In genomic region chr6:8950611-8951325, GRCm38 (mm10) we compare ENCODE assay signal across 9 mouse cellular contexts. TPM values are rescaled to one million over a fixed set of nuclear protein-coding genes. Genes with fewer than 3 reads are reported as not detected.
A peak's percentile ranks its signal among the peaks of the same experiment; 100 is the strongest.
DNase-seq lines count a peak whose midpoint lies in the region; ATAC-seq and TF ChIP-seq lines count a peak whose summit lies in the region.
"Had no signal": no experiment of that assay in that cellular context is flagged by ENCODE, and none has a peak within 500 bp of the region (broad histone marks: within the 10 kb centered on the region; RNA-seq: fewer than 3 reads in every experiment).

No protein-coding gene starts in this region.

- no peak for TF ChIP-seq POLR2A in kidney, adult 2 months (IDR thresholded peaks at IDR 0.05; ENCODE audit: low read depth, low read length)

- no peak overlapping the region for H3K9ac ChIP-seq in embryonic facial prominence, embryonic 11.5 days (replicated peaks; ENCODE audit: low read length)
- peak overlapping the region; percentile 68 for H3K9ac ChIP-seq in hindbrain, postnatal 0 days (replicated peaks; ENCODE audit: low read length)
- 0 out of 2 replicates have a peak overlapping the region, but pooled peaks have one; percentile 43 for H3K9ac ChIP-seq in neural tube, embryonic 11.5 days (ENCODE audit: low read length)

- TF ChIP-seq CTCF in kidney, adult 2 months (conservative IDR thresholded peaks at IDR 0.05; ENCODE audit: insufficient read depth, insufficient read length, low read depth, low read length), result no peak
- TF ChIP-seq CTCF in hindbrain, postnatal 0 days (IDR thresholded peaks at IDR 0.05; ENCODE audit: low read depth), result no peak

- peaks cover 4% of the 10 kb centered on the region; the same call in 1 of the 2 replicates for H3K4me1 ChIP-seq in kidney, adult 2 months (ENCODE audit: control insufficient read depth, insufficient read depth, low read length)
- peaks cover 4% of the 10 kb centered on the region; the same call in 1 of the 2 replicates for H3K4me1 ChIP-seq in embryonic facial prominence, embryonic 11.5 days (ENCODE audit: control insufficient read depth, insufficient read depth, low read length)
- peaks cover 3% of the 10 kb centered on the region; the same call in 1 of the 2 replicates for H3K4me1 ChIP-seq in hindbrain, postnatal 0 days (ENCODE audit: insufficient read depth, low read length)
- peaks cover 2% of the 10 kb centered on the region for H3K4me1 ChIP-seq in neural tube, embryonic 11.5 days (ENCODE audit: control insufficient read depth, insufficient read depth, low read length)

- no peaks in the 10 kb centered on the region for H3K9me3 ChIP-seq in embryonic facial prominence, embryonic 11.5 days (replicated peaks; ENCODE audit: control insufficient read depth, low read length)
- no peaks in the 10 kb centered on the region for H3K9me3 ChIP-seq in hindbrain, postnatal 0 days (ENCODE audit: low read length)
- no peaks in the 10 kb centered on the region for H3K9me3 ChIP-seq in neural tube, embryonic 11.5 days (ENCODE audit: control insufficient read depth, low read length)

- DNase-seq in kidney, adult 2 months, result no peak
- no peak for DNase-seq in kidney, postnatal 10 days
- DNase-seq in embryonic facial prominence, embryonic 11.5 days (ENCODE audit: low spot score), result no peak
- DNase-seq in hindbrain, postnatal 0 days (ENCODE audit: low spot score), result peak; percentile 9
- no peak for DNase-seq in neural tube, embryonic 11.5 days (ENCODE audit: low spot score)
- DNase-seq in thymus, adult 18-20 months, result no peak
- no peak for DNase-seq in urinary bladder, postnatal 36 days (ENCODE audit: low spot score in 2 of 2)
- no peak for DNase-seq in left cerebral cortex, postnatal 10 days (ENCODE audit: extremely low spot score in 1 of 2, low spot score in 2 of 2)

- intact Hi-C loops in left cerebral cortex, postnatal 10 days (cut with DNase I), result loop anchor here (10.0 kb wide), 1 partner anchor 284 kb away; no protein-coding TSS in a partner anchor

- H3K36me3 ChIP-seq in kidney, adult 2 months (ENCODE audit: control insufficient read depth, insufficient read depth, low read length), result no peaks in the 10 kb centered on the region
- no peaks in the 10 kb centered on the region for H3K36me3 ChIP-seq in embryonic facial prominence, embryonic 11.5 days (replicated peaks; ENCODE audit: control insufficient read depth, insufficient read depth, low read depth, low read length)
- H3K36me3 ChIP-seq in hindbrain, postnatal 0 days (ENCODE audit: insufficient read depth, low read length), result no peaks in the 10 kb centered on the region
- H3K36me3 ChIP-seq in neural tube, embryonic 11.5 days (ENCODE audit: control insufficient read depth, insufficient read depth, low read length), result no peaks in the 10 kb centered on the region

- H3K4me2 ChIP-seq in embryonic facial prominence, embryonic 11.5 days (ENCODE audit: low read depth, low read length), result peak overlapping the region; percentile 47
- H3K4me2 ChIP-seq in hindbrain, postnatal 0 days (ENCODE audit: low read depth, low read length), result peak overlapping the region; percentile 78
- H3K4me2 ChIP-seq in neural tube, embryonic 11.5 days (ENCODE audit: low read depth), result peak overlapping the region; percentile 75

- peaks cover 4% of the 10 kb centered on the region for H3K27me3 ChIP-seq in kidney, adult 2 months (replicated peaks; ENCODE audit: control insufficient read depth, insufficient read depth, low read length)
- peaks cover 65% of the 10 kb centered on the region for H3K27me3 ChIP-seq in embryonic facial prominence, embryonic 11.5 days (ENCODE audit: control insufficient read depth, insufficient read depth, low read length)
- peaks cover 6% of the 10 kb centered on the region; the same call in 1 of the 2 replicates for H3K27me3 ChIP-seq in hindbrain, postnatal 0 days (ENCODE audit: insufficient read depth, low read length)
- H3K27me3 ChIP-seq in neural tube, embryonic 11.5 days (ENCODE audit: control insufficient read depth, insufficient read depth, low read length), result peaks cover 80% of the 10 kb centered on the region

- no peak; the same call in 1 of the 2 replicates for ATAC-seq in embryonic facial prominence, embryonic 11.5 days (replicated peaks; ENCODE audit: insufficient number of reproducible peaks, low FRiP score, low TSS enrichment, low read depth)
- no peak for ATAC-seq in hindbrain, postnatal 0 days
- 0 out of 2 replicates have a peak, but pooled peaks have one; percentile 2 for ATAC-seq in neural tube, embryonic 11.5 days (ENCODE audit: insufficient read depth, low FRiP score, low TSS enrichment)

- H3K4me3 ChIP-seq in kidney, adult 2 months (ENCODE audit: insufficient read depth, low read depth, low read length), result peak overlapping the region; percentile 10; the same call in 1 of the 2 replicates
- H3K4me3 ChIP-seq in embryonic facial prominence, embryonic 11.5 days (ENCODE audit: low read depth, low read length), result peak overlapping the region; percentile 25
- H3K4me3 ChIP-seq in hindbrain, postnatal 0 days (ENCODE audit: low read length), result peak overlapping the region; percentile 62
- H3K4me3 ChIP-seq in neural tube, embryonic 11.5 days (ENCODE audit: low read depth, low read length), result peak overlapping the region; percentile 40
- H3K4me3 ChIP-seq: myocyte had no signal

- H3K27ac ChIP-seq in kidney, adult 2 months (ENCODE audit: insufficient read depth, low read depth, low read length), result no peak overlapping the region
- H3K27ac ChIP-seq in embryonic facial prominence, embryonic 11.5 days (replicated peaks; ENCODE audit: low read depth, low read length), result no peak overlapping the region
- peak overlapping the region; percentile 76 for H3K27ac ChIP-seq in hindbrain, postnatal 0 days
- H3K27ac ChIP-seq in neural tube, embryonic 11.5 days (ENCODE audit: low read depth, low read length), result no peak overlapping the region

- WGBS in kidney, adult 2 months, result 1% methylated on average over 26 of the region's 26 CpGs
- under 1% methylated on average over 26 of the region's 26 CpGs for WGBS in embryonic facial prominence, embryonic 11.5 days
- WGBS in hindbrain, postnatal 0 days, result 1% methylated on average over 26 of the region's 26 CpGs
- under 1% methylated on average over 26 of the region's 26 CpGs for WGBS in neural tube, embryonic 11.5 days

RNA-seq across cellular contexts. Expression of gene Nxph1, which starts 2.5 kb away (rescaled TPM):
- polyA plus RNA-seq in kidney, adult 2 months (2012; rRNA removed), result 0.11 TPM in 1 of 2 replicates, not detected in the other
- polyA plus RNA-seq in embryonic facial prominence, embryonic 11.5 days (2014; fragmentation: Nextera tagmentation; extraction: Ambion mirVana), result 0.79 and 1.4 TPM in 2 replicates
- 65.3 and 68.5 TPM in 2 replicates for total RNA-seq in hindbrain, postnatal 0 days (2014; rRNA removed)
- 94.8 and 99.9 TPM in 2 replicates for polyA plus RNA-seq in hindbrain, postnatal 0 days (2015; fragmentation: Nextera tagmentation; extraction: Ambion mirVana)
- 9.4 and 9.7 TPM in 2 replicates for polyA plus RNA-seq in neural tube, embryonic 11.5 days (2014; fragmentation: Nextera tagmentation; extraction: Ambion mirVana)
- 10 to 100 TPM; 64.4 to 66.1 TPM for total RNA-seq in left cerebral cortex, postnatal 10 days (2021)
- polyA plus RNA-seq: myocyte had no signal

Comparison
In these comparisons a context has a peak if more than half of its experiments do, and no peak if none do; other contexts are left out.
1. H3K4me3 ChIP-seq: peak in every context shown above with its lines; median percentile 62 in hindbrain, postnatal 0 days; 40 in neural tube, embryonic 11.5 days; 25 in embryonic facial prominence, embryonic 11.5 days; 10 in kidney, adult 2 months.